Mouse (Mus musculus): ENCODE measurements around the gene Tsc22d3. TPM values are rescaled to one million over a fixed set of nuclear protein-coding genes. Genes with fewer than 3 reads are reported as not detected.

Gene Tsc22d3
- 1,000 to 10,000 TPM in 1 of 2 experiments, 100 to 1,000 TPM in 1; 849 to 1,070 TPM for total RNA-seq (2023)

DNA sequence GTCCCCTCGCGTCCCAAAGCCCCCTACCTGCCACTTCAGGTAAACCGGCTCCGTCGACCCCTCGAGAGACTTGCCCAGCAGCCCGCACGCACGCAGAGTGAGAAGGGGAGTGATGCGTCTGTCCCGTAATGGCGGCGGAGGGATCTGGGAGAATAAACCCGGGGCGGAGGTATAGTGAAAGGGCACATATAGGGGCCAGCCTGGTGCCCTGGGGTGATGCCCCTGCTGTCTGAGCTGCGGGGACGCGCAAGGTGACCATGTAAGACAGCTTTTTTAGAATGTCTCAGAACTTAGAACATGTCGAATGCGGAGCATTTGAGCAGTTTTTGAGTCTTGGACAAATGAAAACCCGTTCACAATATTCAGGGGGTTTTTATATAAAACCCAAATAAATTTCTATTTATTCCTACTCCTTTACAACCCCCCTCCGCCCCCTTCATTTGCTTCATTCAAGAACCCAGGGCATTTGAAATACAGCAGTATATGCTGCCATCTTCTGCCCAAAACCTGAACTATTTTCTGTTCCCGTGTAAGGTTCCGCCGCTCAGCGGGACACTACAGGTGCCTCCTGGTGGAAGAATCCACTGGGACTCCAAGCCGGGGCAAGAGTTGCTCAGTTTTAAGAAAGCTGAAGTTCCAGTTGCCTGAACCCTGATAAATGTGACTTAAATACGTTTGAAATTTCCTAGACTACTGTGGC is at the start of gene Tsc22d3:
Tsc22d3 (minus strand) TSS at position 250 of the 700 bp plus-strand sequence.

Other genes with a start within 250 kb of the Tsc22d3 start
- 10 to 100 TPM; 33.6 to 34.2 TPM for gene Prps1, start 144.0 kb downstream of the Tsc22d3 start, total RNA-seq (2023)
- not detected for gene Mid2, start 63.9 kb upstream of the Tsc22d3 start, total RNA-seq (2023)
- not detected for gene Tex13b, start 212.8 kb upstream of the Tsc22d3 start, total RNA-seq (2023)